Mouse (Mus musculus): Measurements from ENCODE around the gene Mcu. TPM values are rescaled to one million over a fixed set of nuclear protein-coding genes. Genes with fewer than 3 reads are reported as not detected.

The Mcu gene
- polyA plus RNA-seq (2015; fragmentation: Nextera tagmentation; extraction: Ambion mirVana): 22.2 and 23.8 TPM in 2 replicates

GRCm38 (mm10) chr10:59616522-59616921, at the start of gene Mcu:
Gene Mcu, minus strand, starts transcription at chr10:59616692.
- ATAC-seq (replicated peaks; ENCODE audit: extremely low read depth, insufficient read depth, low FRiP score): peak; percentile 99
- 1% methylated on average over 36 of the region's 36 CpGs for WGBS
- Histone ChIP-seq H3K27ac (ENCODE audit: low read length) (peak within 1 kb of the TSS; percentile 91), H3K9ac (ENCODE audit: low read length) (peak within 1 kb of the TSS; percentile 94), H3K4me1 (ENCODE audit: control insufficient read depth, insufficient read depth, low read length) (peaks cover 21% of the 10 kb centered on the region), H3K9me3 (replicated peaks; ENCODE audit: control insufficient read depth, low read length) (no peaks in the 10 kb centered on the region), H3K36me3 (ENCODE audit: control insufficient read depth, insufficient read depth) (no peaks in the 10 kb centered on the region), H3K4me3 (ENCODE audit: low read length) (peak within 1 kb of the TSS; percentile 86), H3K27me3 (ENCODE audit: control insufficient read depth, insufficient read depth, low read length) (no peaks in the 10 kb centered on the region), H3K4me2 (ENCODE audit: low read depth, low read length) (peak within 1 kb of the TSS; percentile 91)

GRCm38 (mm10) chr10:59665503-59666291, 49.2 kb upstream of the Mcu start:
- H3K27me3 ChIP-seq (ENCODE audit: control insufficient read depth, insufficient read depth, low read length): no peaks in the 10 kb centered on the region
- H3K4me1 ChIP-seq (ENCODE audit: control insufficient read depth, insufficient read depth, low read length): peaks cover 9% of the 10 kb centered on the region
- no peak for ATAC-seq (replicated peaks; ENCODE audit: extremely low read depth, insufficient read depth, low FRiP score)
- H3K4me2 ChIP-seq (ENCODE audit: low read depth, low read length): no peak overlapping the region
- no peak overlapping the region for H3K4me3 ChIP-seq (ENCODE audit: low read length)
- WGBS: 58% methylated on average over 13 of the region's 13 CpGs
- no peaks in the 10 kb centered on the region for H3K36me3 ChIP-seq (ENCODE audit: control insufficient read depth, insufficient read depth)
- H3K27ac ChIP-seq (ENCODE audit: low read length): no peak overlapping the region
- H3K9me3 ChIP-seq (replicated peaks; ENCODE audit: control insufficient read depth, low read length): 0 out of 2 replicates have a peak, but pooled peaks cover 2% of the 10 kb centered on the region
- H3K9ac ChIP-seq (ENCODE audit: low read length): no peak overlapping the region

GRCm38 (mm10) chr10:59664765-59665164, 48.3 kb upstream of the Mcu start:
- WGBS: 81% methylated on average over 2 of the region's 2 CpGs
- H3K4me3 ChIP-seq (ENCODE audit: low read length): no peak overlapping the region
- no peak for ATAC-seq (replicated peaks; ENCODE audit: extremely low read depth, insufficient read depth, low FRiP score)

GRCm38 (mm10) chr10:59656799-59657198, 40.3 kb upstream of the Mcu start:
- H3K9ac ChIP-seq (ENCODE audit: low read length): no peak overlapping the region
- H3K9me3 ChIP-seq (replicated peaks; ENCODE audit: control insufficient read depth, low read length): no peaks in the 10 kb centered on the region; the same call in 1 of the 2 replicates
- no peak for ATAC-seq (replicated peaks; ENCODE audit: extremely low read depth, insufficient read depth, low FRiP score)
- no peaks in the 10 kb centered on the region for H3K4me1 ChIP-seq (ENCODE audit: control insufficient read depth, insufficient read depth, low read length)
- no peaks in the 10 kb centered on the region for H3K36me3 ChIP-seq (ENCODE audit: control insufficient read depth, insufficient read depth)
- H3K4me3 ChIP-seq (ENCODE audit: low read length): no peak overlapping the region
- no peaks in the 10 kb centered on the region for H3K27me3 ChIP-seq (ENCODE audit: control insufficient read depth, insufficient read depth, low read length)
- WGBS: 76% methylated on average over 13 of the region's 13 CpGs
- no peak overlapping the region for H3K4me2 ChIP-seq (ENCODE audit: low read depth, low read length)
- no peak overlapping the region for H3K27ac ChIP-seq (ENCODE audit: low read length)

More at GRCm38 (mm10) chr10:59664765-59665164, 48.3 kb upstream of the Mcu start:
- Histone ChIP-seq H3K9me3 (replicated peaks; ENCODE audit: control insufficient read depth, low read length) (0 out of 2 replicates have a peak, but pooled peaks cover 2% of the 10 kb centered on the region), H3K36me3 (ENCODE audit: control insufficient read depth, insufficient read depth) (no peaks in the 10 kb centered on the region), H3K27ac (ENCODE audit: low read length) (no peak overlapping the region), H3K27me3 (ENCODE audit: control insufficient read depth, insufficient read depth, low read length) (no peaks in the 10 kb centered on the region), H3K4me2 (ENCODE audit: low read depth, low read length) (no peak overlapping the region), H3K4me1 (ENCODE audit: control insufficient read depth, insufficient read depth, low read length) (peaks cover 9% of the 10 kb centered on the region), H3K9ac (ENCODE audit: low read length) (no peak overlapping the region)

DNA sequence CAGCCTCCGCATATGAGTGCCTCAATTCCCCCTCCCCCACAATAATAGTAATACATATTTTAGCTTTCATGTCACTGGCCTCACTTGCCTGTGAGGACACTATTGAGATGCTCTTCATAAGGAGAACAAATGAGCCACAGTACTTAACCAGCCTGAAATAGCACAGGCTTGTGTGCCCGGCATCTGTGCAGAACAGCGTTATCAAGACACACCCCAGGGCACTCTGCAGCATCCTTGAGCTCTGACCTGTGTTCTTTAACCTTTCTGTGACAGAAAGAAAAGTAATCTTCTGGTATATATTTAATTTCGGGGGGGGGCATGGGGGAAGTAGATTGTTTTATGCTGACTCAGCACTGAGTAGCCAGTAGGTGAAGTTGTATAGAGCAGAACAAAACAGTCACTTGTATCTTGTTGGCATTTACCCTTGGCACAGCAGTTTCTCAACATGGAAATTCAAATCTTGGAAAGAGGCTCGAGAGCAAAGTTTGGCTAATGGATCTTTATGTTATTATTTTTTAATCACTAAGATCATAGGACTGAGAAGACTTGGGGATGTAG, 30.4 kb upstream of the Mcu start:
- peaks cover 8% of the 10 kb centered on the region for H3K9me3 ChIP-seq (replicated peaks; ENCODE audit: control insufficient read depth, low read length)
- ATAC-seq (replicated peaks; ENCODE audit: extremely low read depth, insufficient read depth, low FRiP score): no peak
- no peak overlapping the region for H3K4me2 ChIP-seq (ENCODE audit: low read depth, low read length)
- 49% methylated on average over 5 of the region's 5 CpGs for WGBS
- no peaks in the 10 kb centered on the region for H3K27me3 ChIP-seq (ENCODE audit: control insufficient read depth, insufficient read depth, low read length)
- H3K4me3 ChIP-seq (ENCODE audit: low read length): no peak overlapping the region
- H3K27ac ChIP-seq (ENCODE audit: low read length): no peak overlapping the region
- no peak overlapping the region for H3K9ac ChIP-seq (ENCODE audit: low read length)
- H3K4me1 ChIP-seq (ENCODE audit: control insufficient read depth, insufficient read depth, low read length): no peaks in the 10 kb centered on the region
- no peaks in the 10 kb centered on the region for H3K36me3 ChIP-seq (ENCODE audit: control insufficient read depth, insufficient read depth)

GRCm38 (mm10) chr10:59645153-59645552, 28.7 kb upstream of the Mcu start:
- H3K9ac ChIP-seq (ENCODE audit: low read length): no peak overlapping the region
- H3K4me3 ChIP-seq (ENCODE audit: low read length): no peak overlapping the region
- no peak for ATAC-seq (replicated peaks; ENCODE audit: extremely low read depth, insufficient read depth, low FRiP score)
- H3K9me3 ChIP-seq (replicated peaks; ENCODE audit: control insufficient read depth, low read length): peaks cover 7% of the 10 kb centered on the region; the same call in 1 of the 2 replicates
- no peak overlapping the region for H3K4me2 ChIP-seq (ENCODE audit: low read depth, low read length)
- no peaks in the 10 kb centered on the region for H3K27me3 ChIP-seq (ENCODE audit: control insufficient read depth, insufficient read depth, low read length)
- H3K4me1 ChIP-seq (ENCODE audit: control insufficient read depth, insufficient read depth, low read length): no peaks in the 10 kb centered on the region
- WGBS: 43% methylated on average over 4 of the region's 4 CpGs
- H3K36me3 ChIP-seq (ENCODE audit: control insufficient read depth, insufficient read depth): no peaks in the 10 kb centered on the region
- H3K27ac ChIP-seq (ENCODE audit: low read length): no peak overlapping the region

DNA sequence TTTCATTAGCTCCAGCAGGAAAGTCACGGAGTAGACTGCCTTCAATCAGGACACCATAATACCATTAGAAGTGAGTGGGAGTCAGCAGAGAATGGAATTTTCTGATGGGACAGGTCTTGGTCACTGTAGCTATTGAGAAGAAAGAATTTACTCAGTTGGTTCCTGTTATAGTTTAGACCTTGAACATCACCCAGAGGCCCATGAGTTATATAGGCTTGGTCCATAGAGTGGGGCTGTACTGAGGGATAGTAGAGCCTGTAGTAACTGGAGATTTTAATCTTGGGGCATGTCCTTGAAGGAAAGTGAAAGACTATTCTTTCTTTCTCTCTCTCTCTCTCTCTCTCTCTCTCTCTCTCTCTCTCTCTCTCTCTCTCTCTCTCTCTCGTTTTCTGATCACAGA, 28.2 kb upstream of the Mcu start:
- ATAC-seq (replicated peaks; ENCODE audit: extremely low read depth, insufficient read depth, low FRiP score): no peak
- WGBS: 66% methylated on average over 2 of the region's 2 CpGs
- no peaks in the 10 kb centered on the region for H3K27me3 ChIP-seq (ENCODE audit: control insufficient read depth, insufficient read depth, low read length)

DNA sequence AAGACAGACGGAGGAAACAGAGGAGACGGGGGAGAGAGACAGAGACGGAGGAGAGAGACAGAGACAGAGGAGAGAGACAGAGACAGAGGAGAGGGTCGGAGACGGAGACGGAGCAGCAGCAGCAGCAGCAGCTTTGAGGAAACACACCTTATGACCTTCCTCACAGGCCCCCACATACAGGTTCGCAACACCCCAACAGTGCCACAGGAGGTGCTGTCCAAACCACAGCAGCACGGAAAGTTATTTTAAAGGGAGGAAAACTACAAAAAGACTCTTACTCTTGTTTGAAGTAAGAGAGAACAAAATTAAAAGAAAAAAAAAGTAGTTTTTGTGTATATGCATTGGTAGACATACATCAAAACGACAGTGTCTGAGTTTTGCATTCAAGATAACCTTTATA, 27.2 kb upstream of the Mcu start:
- Histone ChIP-seq H3K4me1 (ENCODE audit: control insufficient read depth, insufficient read depth, low read length) (no peaks in the 10 kb centered on the region), H3K27me3 (ENCODE audit: control insufficient read depth, insufficient read depth, low read length) (no peaks in the 10 kb centered on the region), H3K4me2 (ENCODE audit: low read depth, low read length) (no peak overlapping the region), H3K9me3 (replicated peaks; ENCODE audit: control insufficient read depth, low read length) (peaks cover 3% of the 10 kb centered on the region; the same call in 1 of the 2 replicates), H3K36me3 (ENCODE audit: control insufficient read depth, insufficient read depth) (no peaks in the 10 kb centered on the region), H3K4me3 (ENCODE audit: low read length) (no peak overlapping the region), H3K9ac (ENCODE audit: low read length) (no peak overlapping the region), H3K27ac (ENCODE audit: low read length) (no peak overlapping the region)
- ATAC-seq (replicated peaks; ENCODE audit: extremely low read depth, insufficient read depth, low FRiP score): no peak
- WGBS: 71% methylated on average over 9 of the region's 9 CpGs

More for the DNA sequence above, 28.2 kb upstream of the Mcu start:
- no peaks in the 10 kb centered on the region for H3K4me1 ChIP-seq (ENCODE audit: control insufficient read depth, insufficient read depth, low read length)
- peaks cover 4% of the 10 kb centered on the region; the same call in 1 of the 2 replicates for H3K9me3 ChIP-seq (replicated peaks; ENCODE audit: control insufficient read depth, low read length)
- no peaks in the 10 kb centered on the region for H3K36me3 ChIP-seq (ENCODE audit: control insufficient read depth, insufficient read depth)
- no peak overlapping the region for H3K9ac ChIP-seq (ENCODE audit: low read length)
- H3K4me3 ChIP-seq (ENCODE audit: low read length): no peak overlapping the region
- no peak overlapping the region for H3K27ac ChIP-seq (ENCODE audit: low read length)
- H3K4me2 ChIP-seq (ENCODE audit: low read depth, low read length): no peak overlapping the region

Data from heart, embryonic 16.5 days (tissue).